In the genomic region with DNA sequence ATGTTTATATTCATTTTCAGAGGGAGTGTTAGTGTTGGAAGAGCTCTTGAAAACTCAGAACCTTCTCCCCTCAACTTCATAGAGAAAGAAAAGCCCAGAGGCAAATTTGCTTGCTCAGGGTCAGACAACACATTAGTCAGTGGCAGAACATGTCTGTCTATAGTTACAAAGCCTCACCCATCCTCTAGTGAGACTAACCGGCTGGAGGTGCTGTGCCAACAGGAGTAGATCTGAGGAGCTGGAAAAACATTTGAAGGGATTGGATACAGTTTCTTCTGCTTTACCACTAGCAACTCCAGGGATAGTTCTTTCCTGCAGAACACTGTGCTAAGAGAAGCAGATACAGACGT, we compare ENCODE assay signal across 8 mouse cellular contexts. TPM values are rescaled to one million over a fixed set of nuclear protein-coding genes. Genes with fewer than 3 reads are reported as not detected.
DNase-seq lines count a peak whose midpoint lies in the region; ATAC-seq and TF ChIP-seq lines count a peak whose summit lies in the region.

No protein-coding gene starts in this region.

- H3K9ac ChIP-seq in hindbrain, embryonic 13.5 days = peak overlapping the region; percentile 92
- peak overlapping the region; percentile 94 for H3K9ac ChIP-seq in midbrain, embryonic 13.5 days (replicated peaks)

- WGBS in kidney, adult 2 months = 0% methylated on average over 2 of the region's 2 CpGs
- 2% methylated on average over 2 of the region's 2 CpGs for WGBS in hindbrain, embryonic 13.5 days
- 3% methylated on average over 2 of the region's 2 CpGs for WGBS in midbrain, embryonic 13.5 days

- H3K27me3 ChIP-seq in kidney, adult 2 months (replicated peaks; ENCODE audit: control insufficient read depth, insufficient read depth, low read length) = no peaks in the 10 kb centered on the region
- H3K27me3 ChIP-seq in Patski = no peaks in the 10 kb centered on the region
- no peaks in the 10 kb centered on the region for H3K27me3 ChIP-seq in hindbrain, embryonic 13.5 days
- H3K27me3 ChIP-seq in midbrain, embryonic 13.5 days = no peaks in the 10 kb centered on the region

- in situ Hi-C loops in Patski (cut with MboI; ENCODE audit: low pct_unique_long_range_greater_than_20kb) = no loop called here

- TF ChIP-seq CTCF in kidney, adult 2 months (conservative IDR thresholded peaks at IDR 0.05; ENCODE audit: insufficient read depth, insufficient read length, low read depth, low read length) = no peak
- no peak for TF ChIP-seq CTCF in Patski (IDR thresholded peaks at IDR 0.05)

- H3K36me3 ChIP-seq in kidney, adult 2 months (ENCODE audit: control insufficient read depth, insufficient read depth, low read length) = no peaks in the 10 kb centered on the region
- 0 out of 2 replicates have a peak, but pooled peaks cover 3% of the 10 kb centered on the region for H3K36me3 ChIP-seq in hindbrain, embryonic 13.5 days
- H3K36me3 ChIP-seq in midbrain, embryonic 13.5 days = no peaks in the 10 kb centered on the region

- H3K4me2 ChIP-seq in hindbrain, embryonic 13.5 days = peak overlapping the region; percentile 94
- peak overlapping the region; percentile 95 for H3K4me2 ChIP-seq in midbrain, embryonic 13.5 days (replicated peaks)

- H3K27ac ChIP-seq in kidney, adult 2 months (ENCODE audit: insufficient read depth, low read depth, low read length) = no peak overlapping the region
- H3K27ac ChIP-seq in hindbrain, embryonic 13.5 days = peak overlapping the region; percentile 91
- H3K27ac ChIP-seq in midbrain, embryonic 13.5 days = peak overlapping the region; percentile 86

- no peak for TF ChIP-seq POLR2A in kidney, adult 2 months (IDR thresholded peaks at IDR 0.05; ENCODE audit: low read depth, low read length)

- no peak for DNase-seq in kidney, adult 2 months
- DNase-seq in kidney, postnatal 25 days = no peak
- no peak for DNase-seq in Patski (ENCODE audit: low read depth, low spot score)
- no peak for DNase-seq in right cerebral cortex, postnatal 36 days (ENCODE audit: low spot score in 2 of 2)
- DNase-seq in ovary, postnatal 14 days (ENCODE audit: low spot score) = no peak
- DNase-seq in right cerebral cortex, adult 2 months (ENCODE audit: low spot score in 2 of 2) = no peak

- no peaks in the 10 kb centered on the region for H3K9me3 ChIP-seq in hindbrain, embryonic 13.5 days
- H3K9me3 ChIP-seq in midbrain, embryonic 13.5 days = no peaks in the 10 kb centered on the region

- CTCF ChIA-PET in Patski (lab: Charles Lee) = interaction anchor here (1.0 to 2.9 kb wide), 4 partner anchors 21 to 51 kb away, joined by 3 to 6 read pairs (median 4); a partner anchor contains a TSS

- ATAC-seq in Patski = peak; percentile 9
- no peak for ATAC-seq in hindbrain, embryonic 13.5 days (ENCODE audit: low FRiP score)
- no peak for ATAC-seq in midbrain, embryonic 13.5 days

- peaks cover 20% of the 10 kb centered on the region for H3K4me1 ChIP-seq in kidney, adult 2 months (ENCODE audit: control insufficient read depth, insufficient read depth, low read length)
- peaks cover 42% of the 10 kb centered on the region for H3K4me1 ChIP-seq in hindbrain, embryonic 13.5 days (replicated peaks)
- peaks cover 45% of the 10 kb centered on the region for H3K4me1 ChIP-seq in midbrain, embryonic 13.5 days (replicated peaks)

- peak overlapping the region; percentile 86 for H3K4me3 ChIP-seq in kidney, adult 2 months (ENCODE audit: insufficient read depth, low read depth, low read length)
- H3K4me3 ChIP-seq in hindbrain, embryonic 13.5 days = peak overlapping the region; percentile 95
- peak overlapping the region; percentile 92 for H3K4me3 ChIP-seq in midbrain, embryonic 13.5 days (replicated peaks)

- POLR2A ChIA-PET in Patski (lab: Charles Lee) = no interaction called here

RNA-seq across cellular contexts. Expression of a gene that starts 0.8 kb away (rescaled TPM):
- polyA plus RNA-seq in kidney, adult 2 months (2012; rRNA removed) = 73.1 and 91.8 TPM in 2 replicates
- polyA plus RNA-seq in Patski (2021) = 63.2 TPM
- 14.2 and 15.3 TPM in 2 replicates for polyA plus RNA-seq in hindbrain, embryonic 13.5 days (2015; fragmentation: Nextera tagmentation; extraction: Ambion mirVana)
- 10.7 and 14.2 TPM in 2 replicates for polyA plus RNA-seq in midbrain, embryonic 13.5 days (2015; fragmentation: Nextera tagmentation; extraction: Ambion mirVana)

RNA-seq across cellular contexts. Expression of a gene that starts 22.0 kb away (rescaled TPM):
- polyA plus RNA-seq in kidney, adult 2 months (2012; rRNA removed) = 16.6 and 18.0 TPM in 2 replicates
- polyA plus RNA-seq in Patski (2021) = 13.8 TPM
- polyA plus RNA-seq in hindbrain, embryonic 13.5 days (2015; fragmentation: Nextera tagmentation; extraction: Ambion mirVana) = 9.0 and 10.1 TPM in 2 replicates
- polyA plus RNA-seq in midbrain, embryonic 13.5 days (2015; fragmentation: Nextera tagmentation; extraction: Ambion mirVana) = 5.2 and 6.5 TPM in 2 replicates

RNA-seq across cellular contexts. Expression of a gene that starts 29.2 kb away (rescaled TPM):
- not detected in 2 replicates for polyA plus RNA-seq in kidney, adult 2 months (2012; rRNA removed)
- not detected for polyA plus RNA-seq in Patski (2021)
- not detected in 2 replicates for polyA plus RNA-seq in hindbrain, embryonic 13.5 days (2015; fragmentation: Nextera tagmentation; extraction: Ambion mirVana)
- polyA plus RNA-seq in midbrain, embryonic 13.5 days (2015; fragmentation: Nextera tagmentation; extraction: Ambion mirVana) = not detected in 2 replicates

RNA-seq across cellular contexts. Expression of a gene that starts 36.7 kb away (rescaled TPM):
- 335 and 398 TPM in 2 replicates for polyA plus RNA-seq in kidney, adult 2 months (2012; rRNA removed)
- 323 TPM for polyA plus RNA-seq in Patski (2021)
- 802 and 803 TPM in 2 replicates for polyA plus RNA-seq in hindbrain, embryonic 13.5 days (2015; fragmentation: Nextera tagmentation; extraction: Ambion mirVana)
- polyA plus RNA-seq in midbrain, embryonic 13.5 days (2015; fragmentation: Nextera tagmentation; extraction: Ambion mirVana) = 827 and 844 TPM in 2 replicates

RNA-seq across cellular contexts. Expression of a gene that starts 42.9 kb away (rescaled TPM):
- polyA plus RNA-seq in kidney, adult 2 months (2012; rRNA removed) = 2.8 and 3.3 TPM in 2 replicates
- not detected for polyA plus RNA-seq in Patski (2021)
- 0.25 and 0.29 TPM in 2 replicates for polyA plus RNA-seq in hindbrain, embryonic 13.5 days (2015; fragmentation: Nextera tagmentation; extraction: Ambion mirVana)
- 0.35 and 0.42 TPM in 2 replicates for polyA plus RNA-seq in midbrain, embryonic 13.5 days (2015; fragmentation: Nextera tagmentation; extraction: Ambion mirVana)
